Mouse (Mus musculus) MEL (cell line): ENCODE measurements around the gene Hsd17b13.

ENCODE experiments used
- CTCF ChIP-seq, 3 experiments: IDR thresholded peaks in 2 of 3; conservative IDR thresholded peaks in 1 of 3; 2 replicates each; pipeline ENCODE4 v1.5.1; 2011 to 2012; ENCODE audit warnings: low read length in 3 of 3, low read depth in 2 of 3, mild to moderate bottlenecking in 2 of 3, improper control_type of control experiment in 1 of 3, inconsistent platforms in 1 of 3, mixed read lengths in 1 of 3, moderate library complexity in 1 of 3; ENCODE audit not compliant: control insufficient read depth in 1 of 3, insufficient read depth in 1 of 3, poor library complexity in 1 of 3, severe bottlenecking in 1 of 3
- HCFC1 ChIP-seq: IDR thresholded peaks from 2 replicates; pipeline ENCODE4 v1.6.1; 2012; ENCODE audit warnings: low read depth, mild to moderate bottlenecking, inconsistent platforms, low read length, improper control_type of control experiment, moderate library complexity
- POLR2A ChIP-seq, 2 experiments: IDR thresholded peaks; 2 replicates each; pipeline ENCODE4 v1.6.1; 2011 to 2012; ENCODE audit warnings: low read length in 2 of 2, mild to moderate bottlenecking in 2 of 2, control low read depth in 1 of 2, improper control_type of control experiment in 1 of 2, low read depth in 1 of 2, moderate library complexity in 1 of 2; ENCODE audit not compliant: control insufficient read depth in 1 of 2, insufficient read depth in 1 of 2, poor library complexity in 1 of 2
- UBTF ChIP-seq: IDR thresholded peaks from 2 replicates; pipeline ENCODE4 v1.6.1; 2012; ENCODE audit warnings: low read depth, mild to moderate bottlenecking, inconsistent platforms, low read length, improper control_type of control experiment, moderate library complexity, borderline replicate concordance; ENCODE audit not compliant: insufficient read depth
- ZKSCAN1 ChIP-seq: IDR thresholded peaks from 2 replicates; pipeline ENCODE4 v1.6.1; 2012; ENCODE audit warnings: low read depth, mild to moderate bottlenecking, inconsistent platforms, low read length, improper control_type of control experiment, moderate library complexity

DNA sequence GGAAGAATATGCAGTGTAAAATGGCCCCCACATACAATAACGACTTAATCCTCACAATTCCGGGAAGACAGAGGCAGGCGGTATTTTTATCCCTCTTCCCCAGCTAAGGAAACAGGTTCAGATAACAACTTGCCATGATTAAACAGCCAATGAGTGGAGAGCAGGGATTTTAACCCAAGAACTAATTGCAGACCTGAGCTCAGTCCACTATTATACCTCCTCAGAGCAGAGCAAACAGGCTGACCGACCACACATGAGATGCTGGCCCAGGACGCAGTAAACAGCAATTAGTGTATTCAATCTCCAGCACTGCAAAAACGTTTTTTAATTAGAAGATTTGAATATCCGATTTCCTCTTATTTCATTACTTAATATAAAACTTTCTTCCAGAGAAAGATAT, 68.4 kb downstream of the Hsd17b13 start:
- TF ChIP-seq ZKSCAN1, result no peak
- TF ChIP-seq CTCF (IDR thresholded peaks at IDR 0.05 in 2 of 3, conservative IDR thresholded peaks at IDR 0.05 in 1 of 3; ENCODE audit: control insufficient read depth in 1 of 3, insufficient read depth in 1 of 3, low read depth in 2 of 3, low read length in 3 of 3, poor library complexity in 1 of 3, severe bottlenecking in 1 of 3), result no peak
- no peak for TF ChIP-seq UBTF
- no peak for TF ChIP-seq POLR2A (IDR thresholded peaks at IDR 0.05; ENCODE audit: control insufficient read depth in 1 of 2, insufficient read depth in 1 of 2, low read depth in 1 of 2, low read length in 2 of 2, poor library complexity in 1 of 2)
- TF ChIP-seq HCFC1, result no peak
